Mouse (Mus musculus) adrenal gland, adult 8-10 months (tissue): ENCODE data around the gene Plcb1. TPM values are rescaled to one million over a fixed set of nuclear protein-coding genes. Genes with fewer than 3 reads are reported as not detected.

Source experiments
- DNase-seq: peaks from one replicate; pipeline ENCODE4 v3.0.0; 2022
- total RNA-seq, 4 experiments: library from RNA; stranded (reverse); gene quantifications; 2 replicates each; pipeline ENCODE4 v1.2.4; 2022

Gene Plcb1
- total RNA-seq, 4 experiments from 2014 or later, result 95.6 to 151 (median 117) TPM

GRCm38 (mm10) chr2:134838888-134839287, 53.0 kb downstream of the Plcb1 start:
- DNase-seq, result no peak

- no peak for DNase-seq
These were observed 57.0 kb downstream of the Plcb1 start for GRCm38 (mm10) chr2:134842883-134843282.

GRCm38 (mm10) chr2:134844391-134845238, 58.7 kb downstream of the Plcb1 start:
- DNase-seq, result no peak

GRCm38 (mm10) chr2:134845239-134845738, 59.4 kb downstream of the Plcb1 start:
- no peak for DNase-seq

- no peak for DNase-seq
These were observed 60.7 kb downstream of the Plcb1 start for GRCm38 (mm10) chr2:134846555-134846954.

GRCm38 (mm10) chr2:134851189-134852171, 65.6 kb downstream of the Plcb1 start:
- no peak for DNase-seq

GRCm38 (mm10) chr2:134856239-134856638, 70.4 kb downstream of the Plcb1 start:
- DNase-seq, result no peak

- DNase-seq, result no peak
These were observed 70.8 kb downstream of the Plcb1 start for GRCm38 (mm10) chr2:134856691-134857090.

- peak; percentile 86 for DNase-seq
These were observed 79.2 kb downstream of the Plcb1 start for GRCm38 (mm10) chr2:134864985-134865645.

GRCm38 (mm10) chr2:134867381-134867780, 81.5 kb downstream of the Plcb1 start:
- DNase-seq, result no peak

GRCm38 (mm10) chr2:134871692-134872489, 86.0 kb downstream of the Plcb1 start:
- no peak for DNase-seq

- DNase-seq, result no peak
These were observed 86.6 kb downstream of the Plcb1 start for GRCm38 (mm10) chr2:134872490-134872781.

GRCm38 (mm10) chr2:134877148-134877547, 91.3 kb downstream of the Plcb1 start:
- no peak for DNase-seq

GRCm38 (mm10) chr2:134891207-134891606, 105.3 kb downstream of the Plcb1 start:
- DNase-seq, result no peak

- no peak for DNase-seq
These were observed 108.9 kb downstream of the Plcb1 start for GRCm38 (mm10) chr2:134894776-134895175.

- DNase-seq, result no peak
These were observed 110.3 kb downstream of the Plcb1 start for GRCm38 (mm10) chr2:134896196-134896595.

GRCm38 (mm10) chr2:134897083-134897482, 111.2 kb downstream of the Plcb1 start:
- DNase-seq, result no peak

GRCm38 (mm10) chr2:134901521-134901920, 115.7 kb downstream of the Plcb1 start:
- no peak for DNase-seq

- DNase-seq, result no peak
These were observed 125.0 kb downstream of the Plcb1 start for GRCm38 (mm10) chr2:134910882-134911281.

- DNase-seq, result no peak
These were observed 125.5 kb downstream of the Plcb1 start for GRCm38 (mm10) chr2:134911360-134911759.

GRCm38 (mm10) chr2:134912616-134913015, 126.7 kb downstream of the Plcb1 start:
- peak; percentile 83 for DNase-seq

GRCm38 (mm10) chr2:134913542-134913941, 127.7 kb downstream of the Plcb1 start:
- no peak for DNase-seq
